Mouse (Mus musculus): ENCODE measurements around the gene R3hdml.

R3hdml gene

GRCm38 (mm10) chr2:163480191-163480825 is 11.8 kb upstream of the R3hdml start:
- DNase-seq: peak; percentile 31 to 54

GRCm38 (mm10) chr2:163481539-163482029 is 10.5 kb upstream of the R3hdml start:
- peak; percentile 72 to 84 for DNase-seq

GRCm38 (mm10) chr2:163487360-163487759 is 4.8 kb upstream of the R3hdml start:
- DNase-seq: no peak

GRCm38 (mm10) chr2:163489725-163490291 is 2.3 kb upstream of the R3hdml start:
- no peak for DNase-seq

GRCm38 (mm10) chr2:163490656-163491055 is 1.5 kb upstream of the R3hdml start:
- DNase-seq: no peak

- DNase-seq: peak; percentile 10 to 31
Observed at GRCm38 (mm10) chr2:163491351-163491750, 767 bp upstream of the R3hdml start.

GRCm38 (mm10) chr2:163493031-163493430 is 913 bp downstream of the R3hdml start:
- DNase-seq: no peak

GRCm38 (mm10) chr2:163493976-163494375 is 1.9 kb downstream of the R3hdml start:
- DNase-seq: no peak

GRCm38 (mm10) chr2:163494456-163494855 is 2.3 kb downstream of the R3hdml start:
- DNase-seq: no peak

- DNase-seq: peak in 1 of 2 experiments; percentile 27
Observed at GRCm38 (mm10) chr2:163502219-163502618, 10.1 kb downstream of the R3hdml start.

- DNase-seq: no peak
Observed at GRCm38 (mm10) chr2:163503191-163503590, 11.1 kb downstream of the R3hdml start.

- no peak for DNase-seq
Observed at GRCm38 (mm10) chr2:163506300-163507004, 14.3 kb downstream of the R3hdml start, which contains the start of gene Hnf4a. TSS of gene Hnf4a (plus strand) at chr2:163506808.

- DNase-seq: no peak
Observed at GRCm38 (mm10) chr2:163525761-163526243, 33.7 kb downstream of the R3hdml start.

GRCm38 (mm10) chr2:163527497-163527896 is 35.4 kb downstream of the R3hdml start:
- no peak for DNase-seq

- no peak for DNase-seq
Observed at GRCm38 (mm10) chr2:163530418-163530817, 38.3 kb downstream of the R3hdml start.

GRCm38 (mm10) chr2:163531917-163532316 is 39.8 kb downstream of the R3hdml start:
- peak; percentile 90 for DNase-seq

- no peak for DNase-seq
Observed at GRCm38 (mm10) chr2:163533226-163533625, 41.1 kb downstream of the R3hdml start.

GRCm38 (mm10) chr2:163534958-163535524 is 42.9 kb downstream of the R3hdml start:
- peak; percentile 95 to 96 for DNase-seq

GRCm38 (mm10) chr2:163537443-163537842 is 45.3 kb downstream of the R3hdml start:
- DNase-seq: no peak

- DNase-seq: no peak
Observed at GRCm38 (mm10) chr2:163538410-163538809, 46.3 kb downstream of the R3hdml start.

- no peak for DNase-seq
Observed at GRCm38 (mm10) chr2:163539321-163540040, 47.4 kb downstream of the R3hdml start.

Data from kidney, postnatal 4 days (tissue).